Mouse (Mus musculus) embryonic fibroblast, embryonic 13.5 days (primary cell): ENCODE results near the gene Hps6.

ENCODE experiments used
- CTCF ChIP-seq: IDR thresholded peaks from 2 replicates; pipeline ENCODE4 v1.5.1; 2011; ENCODE audit warnings: mild to moderate bottlenecking, control low read depth, low read length, moderate library complexity, borderline replicate concordance; ENCODE audit not compliant: insufficient read depth
- POLR2A ChIP-seq: IDR thresholded peaks from 2 replicates; pipeline ENCODE4 v1.6.1; 2011; ENCODE audit warnings: low read depth, mild to moderate bottlenecking, control low read depth, low read length, moderate library complexity

- TF ChIP-seq CTCF (no peak), POLR2A (no peak)
Observed at GRCm38 (mm10) chr19:46028747-46029320, 25.5 kb downstream of the Hps6 start.
